Mouse (Mus musculus): ENCODE data around the gene Arhgap21. TPM values are rescaled to one million over a fixed set of nuclear protein-coding genes. Genes with fewer than 3 reads are reported as not detected.
"Not testable (repeated sequence)": the region's sequence is repeated elsewhere in the genome, so short reads cannot be mapped to it uniquely, and the experiment has no call there.

Arhgap21 gene
- polyA plus RNA-seq, 1 experiment from 2014 or later: 6.5 TPM

DNA sequence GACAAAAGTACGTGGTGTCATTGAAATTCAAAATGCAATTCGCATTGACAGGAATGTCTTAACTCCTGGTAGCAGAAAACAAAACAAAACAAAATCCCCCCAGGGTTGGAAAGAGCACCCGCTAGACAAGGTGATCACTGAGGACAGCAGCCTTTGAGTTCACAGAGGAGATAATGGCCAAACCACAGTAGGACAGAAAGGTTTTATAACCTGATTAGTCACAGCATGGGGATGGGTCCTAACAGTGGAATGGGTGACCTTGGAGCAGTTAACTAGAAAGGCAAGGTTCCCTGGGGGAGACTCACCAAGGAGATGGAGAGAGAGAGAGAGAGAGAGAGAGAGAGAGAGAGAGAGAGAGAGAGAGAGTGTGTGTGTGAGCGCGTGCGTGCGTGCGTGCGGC, 34.3 kb downstream of the Arhgap21 start:
- ATAC-seq: no peak
- no peak overlapping the region for H3K27ac ChIP-seq (ENCODE audit: low read depth, low read length)
- WGBS: 54% methylated on average over 9 of the region's 9 CpGs

DNA sequence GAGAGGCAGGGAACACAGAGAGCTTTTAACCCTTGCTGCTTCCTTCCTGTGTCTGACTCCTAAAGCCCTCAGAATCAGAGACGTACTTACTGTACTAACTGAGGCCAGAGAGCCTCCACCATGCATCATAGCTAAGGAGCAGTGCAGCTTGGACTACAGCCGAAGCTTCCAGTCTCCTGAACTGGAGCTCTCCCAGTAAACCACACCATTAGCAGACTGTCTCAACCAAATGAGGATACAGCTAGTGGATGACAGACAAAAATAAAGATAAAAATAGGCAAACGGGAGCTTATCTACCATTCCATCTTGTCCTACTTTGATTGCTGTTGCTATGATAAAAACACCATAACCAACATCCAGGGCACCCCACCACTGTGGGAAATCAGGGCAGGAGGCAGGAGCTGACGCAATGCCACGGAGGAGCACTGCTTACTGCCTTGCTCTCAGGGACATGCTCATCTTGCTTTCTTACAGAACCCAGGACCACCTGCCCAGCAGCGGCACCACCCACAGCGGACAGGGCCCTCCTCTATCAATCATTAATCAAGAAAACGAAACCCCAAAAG, 35.9 kb downstream of the Arhgap21 start:
- no peak for ATAC-seq
- Histone ChIP-seq H3K4me3 (ENCODE audit: low read depth, low read length) (no peak overlapping the region), H3K36me3 (ENCODE audit: control insufficient read depth, insufficient read depth) (no peaks in the 10 kb centered on the region), H3K9me3 (ENCODE audit: control insufficient read depth) (no peaks in the 10 kb centered on the region), H3K27ac (ENCODE audit: low read depth, low read length) (no peak overlapping the region), H3K4me2 (replicated peaks; ENCODE audit: low read depth) (no peak overlapping the region), H3K4me1 (replicated peaks; ENCODE audit: control insufficient read depth, insufficient read depth, low read length) (peaks cover 2% of the 10 kb centered on the region; the same call in 1 of the 2 replicates), H3K9ac (ENCODE audit: low read depth, low read length) (no peak overlapping the region), H3K27me3 (replicated peaks; ENCODE audit: control insufficient read depth, insufficient read depth, low read length) (no peaks in the 10 kb centered on the region)
- WGBS: 58% methylated on average over 8 of the region's 8 CpGs
- no peak for TF ChIP-seq CTCF (IDR thresholded peaks at IDR 0.05; ENCODE audit: low read depth)

More for the DNA sequence above, 34.3 kb downstream of the Arhgap21 start:
- no peak overlapping the region for H3K4me2 ChIP-seq (replicated peaks; ENCODE audit: low read depth)
- no peak overlapping the region for H3K9ac ChIP-seq (ENCODE audit: low read depth, low read length)
- H3K4me3 ChIP-seq (ENCODE audit: low read depth, low read length): no peak overlapping the region
- no peaks in the 10 kb centered on the region for H3K9me3 ChIP-seq (ENCODE audit: control insufficient read depth)
- peaks cover 7% of the 10 kb centered on the region; the same call in 1 of the 2 replicates for H3K4me1 ChIP-seq (replicated peaks; ENCODE audit: control insufficient read depth, insufficient read depth, low read length)
- H3K36me3 ChIP-seq (ENCODE audit: control insufficient read depth, insufficient read depth): no peaks in the 10 kb centered on the region
- no peak for TF ChIP-seq CTCF (IDR thresholded peaks at IDR 0.05; ENCODE audit: low read depth)
- no peaks in the 10 kb centered on the region for H3K27me3 ChIP-seq (replicated peaks; ENCODE audit: control insufficient read depth, insufficient read depth, low read length)

DNA sequence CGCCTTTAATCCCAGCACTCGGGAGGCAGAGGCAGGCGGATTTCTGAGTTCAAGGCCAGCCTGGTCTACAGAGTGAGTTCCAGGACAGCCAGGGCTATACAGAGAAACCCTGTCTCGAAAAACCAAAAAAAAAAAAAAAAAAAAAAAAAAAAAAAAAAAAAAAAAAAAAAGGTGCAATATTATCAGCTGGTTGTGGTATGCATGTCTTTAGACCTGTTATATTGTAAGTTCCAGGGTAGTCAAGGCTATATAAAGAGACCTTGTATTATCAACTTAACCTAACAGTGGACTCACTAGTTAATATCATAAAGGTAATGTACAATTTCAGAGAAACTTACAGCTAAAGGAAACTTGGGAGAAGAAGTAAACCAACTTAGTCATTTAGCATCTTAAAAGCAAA, 36.9 kb downstream of the Arhgap21 start:
- 94% methylated on average over 3 of the region's 4 CpGs for WGBS
- H3K4me3 ChIP-seq (ENCODE audit: low read depth, low read length); H3K27ac ChIP-seq (ENCODE audit: low read depth, low read length); ATAC-seq; H3K27me3 ChIP-seq (replicated peaks; ENCODE audit: control insufficient read depth, insufficient read depth, low read length); H3K4me2 ChIP-seq (replicated peaks; ENCODE audit: low read depth); H3K4me1 ChIP-seq (replicated peaks; ENCODE audit: control insufficient read depth, insufficient read depth, low read length); H3K9me3 ChIP-seq (ENCODE audit: control insufficient read depth); H3K9ac ChIP-seq (ENCODE audit: low read depth, low read length); H3K36me3 ChIP-seq (ENCODE audit: control insufficient read depth, insufficient read depth): not testable (repeated sequence)

DNA sequence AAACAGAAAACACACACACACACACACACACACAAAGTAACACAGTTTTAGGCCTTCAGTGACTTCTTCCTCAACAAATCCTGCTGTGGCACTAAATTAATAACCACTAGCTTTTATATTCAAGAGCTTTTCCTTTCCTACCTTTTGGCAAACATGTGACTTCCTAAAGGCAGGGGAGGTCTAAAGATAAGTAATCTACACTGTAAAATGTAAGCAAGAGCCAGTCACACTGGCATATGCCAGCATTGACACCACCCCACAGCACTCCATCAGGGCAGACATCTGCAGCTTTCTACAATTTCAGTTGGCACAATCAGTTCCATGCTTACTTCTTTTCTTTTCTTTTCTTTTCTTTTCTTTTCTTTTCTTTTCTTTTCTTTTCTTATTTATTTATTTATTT, 40.2 kb downstream of the Arhgap21 start:
- Histone ChIP-seq H3K9ac (ENCODE audit: low read depth, low read length) (no peak overlapping the region), H3K36me3 (ENCODE audit: control insufficient read depth, insufficient read depth) (no peaks in the 10 kb centered on the region), H3K4me2 (replicated peaks; ENCODE audit: low read depth) (no peak overlapping the region), H3K27me3 (replicated peaks; ENCODE audit: control insufficient read depth, insufficient read depth, low read length) (no peaks in the 10 kb centered on the region), H3K4me1 (replicated peaks; ENCODE audit: control insufficient read depth, insufficient read depth, low read length) (no peaks in the 10 kb centered on the region; the same call in 1 of the 2 replicates), H3K4me3 (ENCODE audit: low read depth, low read length) (no peak overlapping the region), H3K9me3 (ENCODE audit: control insufficient read depth) (no peaks in the 10 kb centered on the region), H3K27ac (ENCODE audit: low read depth, low read length) (no peak overlapping the region)
- TF ChIP-seq CTCF (IDR thresholded peaks at IDR 0.05; ENCODE audit: low read depth): no peak
- no peak for ATAC-seq

DNA sequence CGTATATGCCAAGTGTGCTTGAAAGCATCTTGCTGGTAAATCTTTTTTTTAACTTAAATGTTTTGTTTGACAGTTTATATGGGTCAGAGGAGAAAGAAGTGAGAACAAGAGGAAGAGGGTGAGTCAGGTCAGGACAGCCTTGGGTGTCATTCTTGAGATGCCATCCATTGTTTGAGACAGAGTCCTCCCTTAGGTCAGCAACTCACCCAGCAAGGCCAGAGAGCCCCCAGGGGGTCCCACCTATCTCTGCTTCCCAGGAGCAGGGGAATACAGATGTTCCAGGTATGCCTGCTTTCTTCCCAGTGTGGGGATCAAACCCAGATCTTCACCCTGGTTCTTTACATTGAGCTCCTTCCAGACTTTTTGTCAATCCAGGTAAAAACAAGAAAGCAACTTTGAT, 43.7 kb downstream of the Arhgap21 start:
- ATAC-seq: no peak
- no peak for TF ChIP-seq CTCF (IDR thresholded peaks at IDR 0.05; ENCODE audit: low read depth)
- Histone ChIP-seq H3K4me1 (replicated peaks; ENCODE audit: control insufficient read depth, insufficient read depth, low read length) (no peaks in the 10 kb centered on the region; the same call in 1 of the 2 replicates), H3K4me2 (replicated peaks; ENCODE audit: low read depth) (no peak overlapping the region), H3K9me3 (ENCODE audit: control insufficient read depth) (no peaks in the 10 kb centered on the region), H3K27ac (ENCODE audit: low read depth, low read length) (no peak overlapping the region), H3K9ac (ENCODE audit: low read depth, low read length) (no peak overlapping the region), H3K27me3 (replicated peaks; ENCODE audit: control insufficient read depth, insufficient read depth, low read length) (no peaks in the 10 kb centered on the region), H3K4me3 (ENCODE audit: low read depth, low read length) (no peak overlapping the region), H3K36me3 (ENCODE audit: control insufficient read depth, insufficient read depth) (no peaks in the 10 kb centered on the region)
- WGBS: 71% methylated on average over 1 of the region's 1 CpGs

DNA sequence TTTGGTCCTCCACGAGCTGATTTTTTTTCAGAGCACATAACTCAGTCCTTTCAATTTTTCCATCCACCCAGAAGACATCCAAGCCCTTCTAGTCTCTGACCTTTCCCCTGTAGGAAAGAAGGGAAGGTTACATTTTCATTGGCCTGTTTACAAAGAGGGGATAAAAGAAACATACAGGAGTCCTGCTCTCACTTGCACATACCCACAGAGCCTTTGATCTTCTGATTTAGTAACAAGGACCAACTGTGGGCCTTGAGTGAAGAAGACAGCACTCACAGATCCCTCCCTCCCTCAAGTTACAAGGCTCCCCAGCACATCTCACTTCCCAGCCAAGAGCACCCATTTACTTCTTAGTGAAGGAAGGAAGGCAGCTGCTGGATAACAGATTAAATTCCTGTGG, 46.3 kb downstream of the Arhgap21 start:
- no peak for ATAC-seq
- H3K4me3 ChIP-seq (ENCODE audit: low read depth, low read length): no peak overlapping the region
- H3K9ac ChIP-seq (ENCODE audit: low read depth, low read length): no peak overlapping the region
- WGBS: 35% methylated on average over 1 of the region's 1 CpGs
- no peak overlapping the region for H3K4me2 ChIP-seq (replicated peaks; ENCODE audit: low read depth)
- H3K27ac ChIP-seq (ENCODE audit: low read depth, low read length): no peak overlapping the region
- no peaks in the 10 kb centered on the region for H3K27me3 ChIP-seq (replicated peaks; ENCODE audit: control insufficient read depth, insufficient read depth, low read length)
- no peaks in the 10 kb centered on the region for H3K36me3 ChIP-seq (ENCODE audit: control insufficient read depth, insufficient read depth)
- no peaks in the 10 kb centered on the region for H3K9me3 ChIP-seq (ENCODE audit: control insufficient read depth)
- H3K4me1 ChIP-seq (replicated peaks; ENCODE audit: control insufficient read depth, insufficient read depth, low read length): no peaks in the 10 kb centered on the region
- TF ChIP-seq CTCF (IDR thresholded peaks at IDR 0.05; ENCODE audit: low read depth): no peak

DNA sequence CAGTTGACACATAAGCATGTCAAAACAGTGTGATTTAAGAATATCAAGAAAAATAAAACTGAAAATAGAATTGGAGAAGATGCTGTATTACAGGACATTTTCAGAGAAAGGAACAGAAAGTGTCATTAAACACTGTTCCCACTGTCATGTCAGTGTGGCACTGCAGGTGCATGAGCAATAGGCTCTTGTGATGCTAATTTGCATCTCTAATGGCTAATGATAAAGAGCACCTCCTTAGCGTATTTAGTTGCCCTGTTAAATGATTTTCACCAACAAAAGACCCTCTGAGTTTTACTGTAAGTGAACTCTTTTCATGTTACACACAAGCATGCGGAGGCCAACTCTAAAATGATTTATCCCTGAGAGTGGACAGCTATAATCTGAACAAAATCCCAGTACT, 47.1 kb downstream of the Arhgap21 start:
- Histone ChIP-seq H3K27ac (ENCODE audit: low read depth, low read length) (no peak overlapping the region), H3K27me3 (replicated peaks; ENCODE audit: control insufficient read depth, insufficient read depth, low read length) (no peaks in the 10 kb centered on the region), H3K4me2 (replicated peaks; ENCODE audit: low read depth) (no peak overlapping the region), H3K4me3 (ENCODE audit: low read depth, low read length) (no peak overlapping the region), H3K9me3 (ENCODE audit: control insufficient read depth) (no peaks in the 10 kb centered on the region), H3K36me3 (ENCODE audit: control insufficient read depth, insufficient read depth) (no peaks in the 10 kb centered on the region), H3K4me1 (replicated peaks; ENCODE audit: control insufficient read depth, insufficient read depth, low read length) (no peaks in the 10 kb centered on the region), H3K9ac (ENCODE audit: low read depth, low read length) (no peak overlapping the region)
- WGBS: 88% methylated on average over 2 of the region's 2 CpGs
- no peak for ATAC-seq
- no peak for TF ChIP-seq CTCF (IDR thresholded peaks at IDR 0.05; ENCODE audit: low read depth)
